Mouse (Mus musculus) limb, embryonic 13.5 days (tissue): ENCODE data around the gene Sdk2. TPM values are rescaled to one million over a fixed set of nuclear protein-coding genes. Genes with fewer than 3 reads are reported as not detected.

Experiments
- ATAC-seq: fragments of 200-750 bp; cut with Nextera tagmentation; 2 replicates; pipeline ENCODE4 v1.8.0; 2017; ENCODE audit warnings: low read depth, moderate number of reproducible peaks, moderate TSS enrichment; ENCODE audit not compliant: low FRiP score
- H3K27ac ChIP-seq: fragments of 300-500 bp; sonication (generic); 2 replicates; pipeline ENCODE4 v1.5.1; 2015; ENCODE audit warnings: inconsistent platforms, mild to moderate bottlenecking, moderate library complexity
- H3K27me3 ChIP-seq: fragments of 300-500 bp; sonication (generic); 2 replicates; pipeline ENCODE4 v1.6.1; 2015; ENCODE audit warnings: mild to moderate bottlenecking, inconsistent platforms
- H3K36me3 ChIP-seq: fragments of 300-500 bp; sonication (generic); 2 replicates; pipeline ENCODE4 v1.6.1; 2015; ENCODE audit warnings: inconsistent platforms, mild to moderate bottlenecking, moderate library complexity
- H3K4me1 ChIP-seq: fragments of 300-500 bp; sonication (generic); 2 replicates; pipeline ENCODE4 v1.6.1; 2015; ENCODE audit warnings: inconsistent platforms
- H3K4me2 ChIP-seq: fragments of 300-500 bp; sonication (generic); replicated peaks from 2 replicates; pipeline ENCODE4 v1.6.1; 2015; ENCODE audit warnings: inconsistent platforms, mild to moderate bottlenecking, moderate library complexity
- H3K4me3 ChIP-seq: fragments of 300-500 bp; sonication (generic); 2 replicates; pipeline ENCODE4 v1.5.1; 2015; ENCODE audit warnings: moderate library complexity, mild to moderate bottlenecking, inconsistent platforms
- H3K9ac ChIP-seq: fragments of 300-500 bp; sonication (generic); 2 replicates; pipeline ENCODE4 v1.6.1; 2015; ENCODE audit warnings: mild to moderate bottlenecking, inconsistent platforms
- H3K9me3 ChIP-seq: fragments of 300-500 bp; sonication (generic); 2 replicates; pipeline ENCODE4 v1.6.1; 2016; ENCODE audit warnings: inconsistent platforms
- WGBS: fragments of 180-500 bp; shearing (Covaris S2); methylation state at CpG from one replicate; pipeline ENCODE4 v1.1.7; 2015; 5-methylcytosine and 5-hydroxymethylcytosine counted together
- polyA plus RNA-seq: library from polyadenylated mRNA; unstranded; fragments of >200 nt; fragmentation: Nextera tagmentation; extraction: Ambion mirVana; gene quantifications from 2 replicates; pipeline ENCODE4 v1.2.1, GENCODE M21; 2015

Sdk2 gene
- polyA plus RNA-seq, 1 experiment from 2014 or later: 5.8 TPM

DNA sequence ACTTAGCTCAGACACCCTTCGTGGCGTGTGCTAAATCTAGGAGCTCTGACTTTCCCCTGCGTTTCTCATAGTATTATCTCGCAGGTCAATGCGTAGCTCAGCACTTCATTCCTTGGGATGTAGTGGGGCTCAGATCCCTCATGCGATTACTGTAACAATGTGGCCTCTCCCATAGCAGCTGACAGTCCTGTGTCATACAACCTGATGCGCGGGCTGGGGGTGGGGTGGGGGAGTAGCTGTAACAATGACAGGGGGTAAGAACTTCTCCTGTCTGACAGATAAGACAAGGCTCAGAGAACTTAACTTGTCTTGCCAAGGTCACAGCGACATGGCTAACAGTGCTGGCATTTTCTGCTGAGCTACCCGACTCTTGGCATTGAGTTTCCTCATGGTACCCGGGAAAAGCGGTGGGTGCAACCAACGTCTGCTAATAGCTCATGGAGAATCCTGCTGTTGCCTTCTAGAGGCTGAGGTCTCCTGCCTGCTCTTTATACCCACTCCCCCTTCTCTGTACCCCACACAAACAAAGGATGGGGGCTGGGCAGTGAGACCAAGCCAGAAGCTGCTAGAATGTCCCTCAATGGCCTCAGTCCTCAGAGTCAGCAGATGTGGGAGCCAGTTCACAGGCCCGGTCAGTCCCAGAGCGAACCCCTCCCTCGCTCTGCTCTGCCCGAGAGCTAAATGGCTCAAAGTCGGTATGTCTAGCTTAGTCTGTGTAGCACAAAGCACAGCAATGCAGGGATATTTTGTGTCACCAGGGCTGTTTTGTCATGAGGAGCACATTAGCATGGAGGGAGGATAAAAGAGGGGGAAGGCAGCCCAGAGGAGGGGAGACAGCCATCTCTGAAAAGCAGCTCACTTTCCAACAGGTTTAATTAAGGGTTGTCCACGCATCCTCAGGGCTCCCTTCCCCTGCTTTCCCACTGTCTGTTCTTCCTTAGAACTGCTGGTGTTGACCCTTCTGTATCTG, 269.5 kb downstream of the Sdk2 start:
- no peak; the same call in 1 of the 2 replicates for ATAC-seq
- Histone ChIP-seq H3K9ac (no peak overlapping the region), H3K4me1 (peaks cover 23% of the 10 kb centered on the region), H3K4me3 (no peak overlapping the region), H3K27me3 (no peaks in the 10 kb centered on the region), H3K36me3 (peaks cover 16% of the 10 kb centered on the region), H3K4me2 (no peak overlapping the region), H3K27ac (no peak overlapping the region), H3K9me3 (no peaks in the 10 kb centered on the region)
- WGBS: 76% methylated on average over 19 of the region's 19 CpGs

GRCm38 (mm10) chr11:113795846-113796245, 271.0 kb downstream of the Sdk2 start:
- no peaks in the 10 kb centered on the region for H3K9me3 ChIP-seq
- peaks cover 16% of the 10 kb centered on the region for H3K36me3 ChIP-seq
- no peak overlapping the region for H3K4me3 ChIP-seq
- no peak overlapping the region for H3K27ac ChIP-seq
- H3K4me1 ChIP-seq: peaks cover 27% of the 10 kb centered on the region
- no peak overlapping the region for H3K4me2 ChIP-seq
- H3K9ac ChIP-seq: no peak overlapping the region
- WGBS: 82% methylated on average over 12 of the region's 12 CpGs
- H3K27me3 ChIP-seq: no peaks in the 10 kb centered on the region
- no peak for ATAC-seq

- peak overlapping the region; percentile 77 for H3K27ac ChIP-seq
- H3K4me2 ChIP-seq: no peak overlapping the region; the same call in 1 of the 2 replicates
- H3K4me3 ChIP-seq: no peak overlapping the region
- peak; percentile 57 for ATAC-seq
- H3K9me3 ChIP-seq: no peaks in the 10 kb centered on the region
- 48% methylated on average over 16 of the region's 16 CpGs for WGBS
- no peaks in the 10 kb centered on the region for H3K27me3 ChIP-seq
- 0 out of 2 replicates have a peak overlapping the region, but pooled peaks have one; percentile 4 for H3K9ac ChIP-seq
- peaks cover 9% of the 10 kb centered on the region for H3K36me3 ChIP-seq
- H3K4me1 ChIP-seq: peaks cover 40% of the 10 kb centered on the region
These were observed 275.3 kb downstream of the Sdk2 start for GRCm38 (mm10) chr11:113791357-113792215.

DNA sequence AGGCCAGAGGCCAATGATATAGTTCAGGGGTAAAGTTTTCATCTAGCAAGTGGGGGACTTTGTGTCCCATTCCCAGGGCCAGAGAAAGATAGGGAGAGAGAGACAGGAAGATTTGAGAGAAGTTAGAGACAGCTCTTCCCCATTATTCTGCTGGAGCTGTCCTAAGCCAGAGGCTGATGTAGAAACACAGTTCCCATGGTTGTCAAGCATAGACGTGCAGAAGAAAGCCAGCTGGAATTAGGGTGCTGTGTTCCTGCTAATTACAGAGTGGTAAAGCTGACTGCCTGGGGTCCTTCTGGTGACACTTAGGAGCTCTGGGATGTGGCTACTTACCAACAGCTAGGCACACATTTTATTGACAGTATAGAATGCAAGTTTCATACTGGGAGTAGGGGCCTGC, 277.7 kb downstream of the Sdk2 start:
- H3K4me1 ChIP-seq: peaks cover 63% of the 10 kb centered on the region
- no peaks in the 10 kb centered on the region for H3K9me3 ChIP-seq
- no peak overlapping the region for H3K27ac ChIP-seq
- no peak overlapping the region for H3K4me3 ChIP-seq
- H3K36me3 ChIP-seq: peaks cover 9% of the 10 kb centered on the region; the same call in 1 of the 2 replicates
- H3K4me2 ChIP-seq: no peak overlapping the region
- WGBS: 13% methylated on average over 1 of the region's 1 CpGs
- no peak for ATAC-seq
- no peak overlapping the region for H3K9ac ChIP-seq
- H3K27me3 ChIP-seq: no peaks in the 10 kb centered on the region

GRCm38 (mm10) chr11:113788183-113788789, 278.6 kb downstream of the Sdk2 start:
- peaks cover 63% of the 10 kb centered on the region for H3K4me1 ChIP-seq
- ATAC-seq: no peak
- no peak overlapping the region for H3K4me3 ChIP-seq
- H3K27me3 ChIP-seq: no peaks in the 10 kb centered on the region
- no peak overlapping the region for H3K4me2 ChIP-seq
- 72% methylated on average over 2 of the region's 2 CpGs for WGBS
- H3K9me3 ChIP-seq: no peaks in the 10 kb centered on the region
- no peak overlapping the region for H3K9ac ChIP-seq
- H3K27ac ChIP-seq: no peak overlapping the region
- H3K36me3 ChIP-seq: peaks cover 8% of the 10 kb centered on the region; the same call in 1 of the 2 replicates

DNA sequence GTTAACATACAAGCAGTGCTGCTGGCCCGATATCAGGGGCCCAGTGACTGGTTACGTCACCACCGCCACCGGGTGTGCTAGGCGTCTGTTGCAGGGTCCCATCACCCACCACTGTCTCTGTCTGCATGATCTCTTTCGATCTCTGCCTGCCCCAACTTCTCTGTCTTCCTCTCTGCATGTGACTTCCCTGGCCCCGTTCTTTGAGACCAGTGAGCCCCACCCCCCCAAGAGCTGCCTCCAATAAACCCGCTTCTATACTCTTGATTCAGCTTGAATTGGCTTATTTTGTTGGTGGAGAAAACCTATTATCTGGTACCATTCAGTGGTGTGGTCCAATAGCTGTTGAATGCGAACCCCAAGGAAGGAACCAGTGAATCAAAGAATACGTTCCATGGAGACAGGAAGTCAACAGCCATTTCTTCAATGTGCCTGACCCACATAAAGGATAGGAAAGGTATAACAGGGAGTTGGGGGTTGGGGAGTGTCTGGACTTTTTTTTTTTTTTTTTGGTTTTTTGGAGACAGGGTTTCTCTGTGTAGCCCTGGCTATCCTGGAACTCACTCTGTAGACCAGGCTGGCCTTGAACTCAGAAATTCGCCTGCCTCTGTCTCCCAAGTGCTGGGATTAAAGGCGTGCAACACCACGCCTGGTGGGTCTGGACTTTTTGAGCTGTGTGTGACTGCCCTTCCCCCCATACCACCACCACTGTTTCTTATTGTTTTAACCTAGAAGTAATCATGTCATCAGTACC, 279.2 kb downstream of the Sdk2 start:
- Histone ChIP-seq H3K4me2 (no peak overlapping the region), H3K36me3 (peaks cover 1% of the 10 kb centered on the region; the same call in 1 of the 2 replicates), H3K4me3 (no peak overlapping the region), H3K27ac (no peak overlapping the region), H3K4me1 (peaks cover 62% of the 10 kb centered on the region), H3K9me3 (no peaks in the 10 kb centered on the region), H3K9ac (no peak overlapping the region), H3K27me3 (no peaks in the 10 kb centered on the region)
- WGBS: 82% methylated on average over 13 of the region's 13 CpGs
- ATAC-seq: no peak

- no peak for ATAC-seq
- no peak overlapping the region for H3K4me2 ChIP-seq
- H3K4me1 ChIP-seq: peaks cover 62% of the 10 kb centered on the region
These were observed 279.8 kb downstream of the Sdk2 start for GRCm38 (mm10) chr11:113787009-113787408.

GRCm38 (mm10) chr11:113786395-113786794, 280.5 kb downstream of the Sdk2 start:
- peak overlapping the region; percentile 38 for H3K4me3 ChIP-seq
- H3K9ac ChIP-seq: 0 out of 2 replicates have a peak overlapping the region, but pooled peaks have one; percentile 67

More at GRCm38 (mm10) chr11:113787009-113787408, 279.8 kb downstream of the Sdk2 start:
- Histone ChIP-seq H3K9ac (no peak overlapping the region), H3K4me3 (no peak overlapping the region), H3K36me3 (no peaks in the 10 kb centered on the region), H3K27ac (no peak overlapping the region), H3K9me3 (no peaks in the 10 kb centered on the region), H3K27me3 (no peaks in the 10 kb centered on the region)
- WGBS: 80% methylated on average over 11 of the region's 11 CpGs

DNA sequence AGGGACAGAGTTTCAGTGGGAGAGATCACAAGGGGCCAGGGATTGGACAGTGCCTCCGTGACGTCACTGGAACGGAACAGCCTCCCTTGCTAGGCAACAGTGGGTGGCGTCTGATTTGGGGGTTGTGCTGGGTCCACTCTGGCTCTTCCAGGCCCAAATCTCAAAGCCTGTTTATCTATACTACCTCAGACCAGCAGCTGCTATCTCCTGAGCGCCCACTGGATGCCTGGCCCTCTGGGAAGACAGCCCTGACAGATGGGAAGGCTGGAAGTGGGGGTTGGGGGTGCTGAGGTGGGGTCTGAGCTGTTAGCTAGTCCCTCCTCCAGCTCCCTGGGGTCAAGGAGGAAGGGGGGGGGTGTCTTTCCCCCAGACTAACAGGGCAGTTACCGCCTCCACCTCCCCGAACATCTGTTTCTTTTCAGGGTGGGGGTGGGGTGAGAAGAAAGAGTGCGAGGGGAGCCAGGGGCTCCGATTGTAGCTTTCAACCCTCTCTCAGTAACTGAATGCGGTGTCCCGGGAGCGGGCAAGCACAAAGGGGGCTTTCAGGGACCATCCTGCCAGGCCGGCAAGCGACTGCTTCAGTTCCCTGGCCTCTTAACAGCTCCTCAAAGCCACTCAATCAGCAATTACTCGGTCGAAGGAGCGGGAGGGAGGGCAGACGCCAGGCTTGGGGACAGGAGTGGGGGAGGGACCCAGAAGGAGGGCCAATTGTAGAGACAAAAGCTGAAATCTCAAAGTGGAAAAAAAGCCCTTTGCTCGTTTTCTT, 281.3 kb downstream of the Sdk2 start:
- peak overlapping the region; percentile 97 for H3K27ac ChIP-seq
- H3K9ac ChIP-seq: peak overlapping the region; percentile 67
- H3K36me3 ChIP-seq: no peaks in the 10 kb centered on the region
- peak; percentile 92 for ATAC-seq
- H3K4me3 ChIP-seq: peak overlapping the region; percentile 38
- no peaks in the 10 kb centered on the region for H3K9me3 ChIP-seq
- under 1% methylated on average over 19 of the region's 19 CpGs for WGBS
- H3K4me1 ChIP-seq: peaks cover 64% of the 10 kb centered on the region
- H3K4me2 ChIP-seq: peak overlapping the region; percentile 66
- no peaks in the 10 kb centered on the region for H3K27me3 ChIP-seq

More at GRCm38 (mm10) chr11:113786395-113786794, 280.5 kb downstream of the Sdk2 start:
- Histone ChIP-seq H3K27ac (peak overlapping the region; percentile 97), H3K36me3 (no peaks in the 10 kb centered on the region), H3K9me3 (no peaks in the 10 kb centered on the region), H3K27me3 (no peaks in the 10 kb centered on the region), H3K4me2 (peak overlapping the region; percentile 66), H3K4me1 (peaks cover 62% of the 10 kb centered on the region)
- ATAC-seq: 0 out of 2 replicates have a peak, but pooled peaks have one; percentile 0
- 48% methylated on average over 4 of the region's 4 CpGs for WGBS

DNA sequence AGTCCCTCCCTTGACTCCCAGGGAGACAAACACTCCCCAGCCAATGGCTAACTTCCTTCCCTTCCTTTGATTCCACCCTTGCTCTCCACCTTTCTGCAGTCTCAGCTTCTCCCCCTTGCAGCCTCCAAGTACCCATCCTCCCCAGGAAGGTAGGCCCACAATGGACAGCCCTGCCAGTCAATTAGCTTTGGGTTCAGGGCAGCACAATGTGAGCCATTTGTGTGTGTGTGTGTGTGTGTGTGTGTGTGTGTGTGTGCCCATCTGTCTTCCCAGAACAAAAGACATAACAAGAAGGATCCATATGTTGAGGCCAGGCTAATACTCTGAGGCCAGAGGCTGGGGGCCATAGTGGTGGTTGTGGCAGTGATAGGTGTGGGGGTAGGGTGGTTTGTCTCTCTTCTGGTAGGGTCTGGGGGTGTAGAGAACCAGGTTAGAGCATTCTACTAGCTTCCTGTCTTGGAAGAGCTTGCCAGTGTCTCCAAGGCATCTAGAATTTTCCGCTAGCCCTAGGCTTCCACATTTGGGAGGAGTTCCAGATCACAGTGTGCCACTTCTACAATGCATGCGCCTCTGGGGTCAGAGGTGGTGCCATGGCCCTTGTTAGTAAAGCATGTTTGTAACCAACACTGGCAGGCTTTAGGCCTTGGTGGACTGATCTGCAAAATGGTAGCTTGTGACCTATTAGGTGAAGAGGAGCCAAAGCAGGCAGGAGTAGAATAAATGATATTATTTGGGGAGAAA, 282.0 kb downstream of the Sdk2 start:
- 43% methylated on average over 2 of the region's 2 CpGs for WGBS
- no peaks in the 10 kb centered on the region for H3K36me3 ChIP-seq
- no peaks in the 10 kb centered on the region for H3K27me3 ChIP-seq
- no peak overlapping the region; the same call in 1 of the 2 replicates for H3K4me3 ChIP-seq
- ATAC-seq: peak; percentile 13
- H3K9me3 ChIP-seq: no peaks in the 10 kb centered on the region
- no peak overlapping the region for H3K9ac ChIP-seq
- peaks cover 68% of the 10 kb centered on the region for H3K4me1 ChIP-seq
- H3K4me2 ChIP-seq: peak overlapping the region; percentile 66
- H3K27ac ChIP-seq: peak overlapping the region; percentile 97
